Mouse (Mus musculus): ENCODE results near the gene Arid1b.
A peak's percentile ranks its signal among the peaks of the same experiment; 100 is the strongest.

The Arid1b gene

GRCm38 (mm10) chr17:5287210-5287591, 293.1 kb downstream of the Arid1b start:
- no peak for DNase-seq

- no peak for DNase-seq
These were observed 293.5 kb downstream of the Arid1b start for GRCm38 (mm10) chr17:5287641-5288040.

GRCm38 (mm10) chr17:5293653-5294584, 299.8 kb downstream of the Arid1b start:
- DNase-seq: no peak

- peak; percentile 76 to 86 for DNase-seq
These were observed 301.2 kb downstream of the Arid1b start for GRCm38 (mm10) chr17:5295086-5295947.

GRCm38 (mm10) chr17:5295948-5296262, 301.8 kb downstream of the Arid1b start:
- no peak for DNase-seq

GRCm38 (mm10) chr17:5297491-5297890, 303.4 kb downstream of the Arid1b start:
- DNase-seq: no peak

- DNase-seq: no peak
These were observed 303.9 kb downstream of the Arid1b start for GRCm38 (mm10) chr17:5297984-5298383.

GRCm38 (mm10) chr17:5298891-5299559, 304.9 kb downstream of the Arid1b start:
- DNase-seq: no peak

- no peak for DNase-seq
These were observed 309.0 kb downstream of the Arid1b start for GRCm38 (mm10) chr17:5302971-5303746.

- peak in 1 of 2 experiments; percentile 55 for DNase-seq
These were observed 311.8 kb downstream of the Arid1b start for GRCm38 (mm10) chr17:5305783-5306477.

GRCm38 (mm10) chr17:5309930-5310329, 315.8 kb downstream of the Arid1b start:
- no peak for DNase-seq

GRCm38 (mm10) chr17:5310425-5310888, 316.3 kb downstream of the Arid1b start:
- DNase-seq: no peak

- no peak for DNase-seq
These were observed 316.9 kb downstream of the Arid1b start for GRCm38 (mm10) chr17:5311062-5311461.

- no peak for DNase-seq
These were observed 318.2 kb downstream of the Arid1b start for GRCm38 (mm10) chr17:5312307-5312706.

GRCm38 (mm10) chr17:5314735-5315134, 320.6 kb downstream of the Arid1b start:
- DNase-seq: no peak

GRCm38 (mm10) chr17:5316489-5316888, 322.4 kb downstream of the Arid1b start:
- no peak for DNase-seq

GRCm38 (mm10) chr17:5321589-5322225, 327.6 kb downstream of the Arid1b start:
- peak; percentile 57 to 70 for DNase-seq

GRCm38 (mm10) chr17:5322594-5322993, 328.5 kb downstream of the Arid1b start:
- DNase-seq: no peak

GRCm38 (mm10) chr17:5323746-5324145, 329.6 kb downstream of the Arid1b start:
- peak in 1 of 2 experiments; percentile 28 for DNase-seq

- peak; percentile 52 to 61 for DNase-seq
These were observed 330.2 kb downstream of the Arid1b start for GRCm38 (mm10) chr17:5324236-5324876.
